Mouse (Mus musculus): ENCODE data around the gene Tnpo1. TPM values are rescaled to one million over a fixed set of nuclear protein-coding genes. Genes with fewer than 3 reads are reported as not detected.
A peak's percentile ranks its signal among the peaks of the same experiment; 100 is the strongest.

Gene Tnpo1
- total and polyA plus RNA-seq, 2 experiments, result 10.7 to 56.1 TPM

DNA sequence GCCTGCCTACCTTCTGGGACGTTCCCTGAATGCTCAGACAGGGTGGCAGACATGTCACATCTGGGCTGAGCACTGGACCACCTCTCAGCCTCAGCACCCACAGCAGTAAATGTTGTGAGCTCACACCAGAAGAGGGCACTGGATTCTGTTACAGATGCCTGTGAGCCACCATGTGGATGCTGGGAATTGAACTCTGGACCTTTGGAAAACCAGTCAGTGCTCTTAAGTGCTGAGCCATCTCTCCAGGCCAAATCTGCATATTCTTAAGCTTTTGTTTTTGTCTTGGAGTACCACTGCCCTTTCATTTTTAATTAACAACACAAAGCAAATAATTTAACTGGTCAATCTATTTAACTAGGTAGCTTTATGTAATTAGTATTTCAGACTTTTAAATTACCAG lies 44.2 kb downstream of the Tnpo1 start:
- WGBS, result 80% methylated on average over 1 of the region's 1 CpGs
- H3K27ac ChIP-seq (replicated peaks; ENCODE audit: insufficient read depth, low read depth, low read length), result no peak overlapping the region
- no peak overlapping the region for H3K4me3 ChIP-seq (ENCODE audit: insufficient read depth, low read depth, low read length)
- no peak overlapping the region for H3K9ac ChIP-seq (ENCODE audit: low read depth, low read length)
- no peak for DNase-seq (ENCODE audit: extremely low read depth, low read depth, low spot score)
- peaks cover 1% of the 10 kb centered on the region; the same call in 1 of the 2 replicates for H3K4me1 ChIP-seq (ENCODE audit: control insufficient read depth, insufficient read depth, low read length)
- H3K36me3 ChIP-seq (ENCODE audit: control insufficient read depth, insufficient read depth, low read length), result peaks cover 46% of the 10 kb centered on the region
- TF ChIP-seq POLR2A (IDR thresholded peaks at IDR 0.05; ENCODE audit: extremely low read depth, insufficient read depth, low read length) (no peak), CTCF (IDR thresholded peaks at IDR 0.05; ENCODE audit: low read depth, low read length) (no peak)
- peaks cover 22% of the 10 kb centered on the region; the same call in 1 of the 2 replicates for H3K79me2 ChIP-seq (ENCODE audit: control insufficient read depth, insufficient read depth, low read length)
- no peaks in the 10 kb centered on the region for H3K27me3 ChIP-seq (ENCODE audit: control insufficient read depth, insufficient read depth, low read length)

DNA sequence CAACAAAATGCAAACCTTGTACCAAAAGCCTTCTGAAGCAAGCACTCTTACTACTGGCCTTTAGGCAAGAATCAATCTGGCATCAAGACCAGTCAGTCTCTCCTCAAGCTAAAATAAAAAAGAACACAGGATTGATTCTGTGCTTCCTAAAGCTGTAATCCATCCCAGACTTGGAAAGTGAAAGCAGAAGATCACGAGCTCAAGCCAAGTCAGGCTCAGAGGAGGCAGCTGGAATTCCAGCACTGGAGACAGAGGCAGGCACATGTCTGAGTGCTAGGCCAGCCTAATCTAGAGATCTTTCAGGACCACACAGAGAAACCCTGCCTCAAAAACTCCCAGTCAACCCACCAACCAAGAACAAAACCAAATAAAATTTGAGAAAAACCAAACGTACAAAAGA lies 45.8 kb downstream of the Tnpo1 start:
- Histone ChIP-seq H3K79me2 (ENCODE audit: control insufficient read depth, insufficient read depth, low read length) (peaks cover 15% of the 10 kb centered on the region; the same call in 1 of the 2 replicates), H3K9ac (ENCODE audit: low read depth, low read length) (no peak overlapping the region), H3K4me1 (ENCODE audit: control insufficient read depth, insufficient read depth, low read length) (peaks cover 3% of the 10 kb centered on the region; the same call in 1 of the 2 replicates), H3K27ac (replicated peaks; ENCODE audit: insufficient read depth, low read depth, low read length) (no peak overlapping the region), H3K36me3 (ENCODE audit: control insufficient read depth, insufficient read depth, low read length) (peaks cover 48% of the 10 kb centered on the region), H3K4me3 (ENCODE audit: insufficient read depth, low read depth, low read length) (no peak overlapping the region), H3K27me3 (ENCODE audit: control insufficient read depth, insufficient read depth, low read length) (no peaks in the 10 kb centered on the region)
- WGBS, result 38% methylated on average over 2 of the region's 2 CpGs
- TF ChIP-seq POLR2A (IDR thresholded peaks at IDR 0.05; ENCODE audit: extremely low read depth, insufficient read depth, low read length), result no peak
- TF ChIP-seq CTCF (IDR thresholded peaks at IDR 0.05; ENCODE audit: low read depth, low read length), result no peak
- DNase-seq (ENCODE audit: extremely low read depth, low read depth, low spot score), result peak; percentile 40

DNA sequence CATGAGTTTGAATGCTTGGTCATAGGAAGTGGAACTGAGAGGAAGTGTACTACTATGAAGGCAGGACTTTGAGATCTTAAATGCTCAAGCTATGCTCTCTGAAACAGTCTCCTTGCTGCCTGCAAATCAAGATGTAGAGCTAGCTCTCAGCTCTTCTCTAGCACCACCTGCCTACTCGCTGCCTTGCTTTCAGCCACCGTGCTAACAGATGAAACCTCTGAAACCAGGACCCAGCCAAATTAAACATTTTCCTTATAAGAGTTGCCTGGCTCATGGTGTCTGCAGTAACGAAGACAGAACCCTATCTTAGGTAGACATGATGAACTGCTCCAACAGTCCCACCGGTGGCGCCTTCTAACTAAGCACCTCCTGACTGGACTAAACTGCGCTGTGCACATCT lies 46.8 kb downstream of the Tnpo1 start:
- H3K4me3 ChIP-seq (ENCODE audit: insufficient read depth, low read depth, low read length), result no peak overlapping the region
- H3K36me3 ChIP-seq (ENCODE audit: control insufficient read depth, insufficient read depth, low read length), result peaks cover 52% of the 10 kb centered on the region
- WGBS, result 78% methylated on average over 6 of the region's 6 CpGs
- no peak overlapping the region for H3K27ac ChIP-seq (replicated peaks; ENCODE audit: insufficient read depth, low read depth, low read length)
- TF ChIP-seq CTCF (IDR thresholded peaks at IDR 0.05; ENCODE audit: low read depth, low read length) (no peak), POLR2A (IDR thresholded peaks at IDR 0.05; ENCODE audit: extremely low read depth, insufficient read depth, low read length) (no peak)
- H3K4me1 ChIP-seq (ENCODE audit: control insufficient read depth, insufficient read depth, low read length), result peaks cover 3% of the 10 kb centered on the region; the same call in 1 of the 2 replicates
- H3K9ac ChIP-seq (ENCODE audit: low read depth, low read length), result no peak overlapping the region
- no peak for DNase-seq (ENCODE audit: extremely low read depth, low read depth, low spot score)
- no peaks in the 10 kb centered on the region for H3K27me3 ChIP-seq (ENCODE audit: control insufficient read depth, insufficient read depth, low read length)
- peaks cover 14% of the 10 kb centered on the region; the same call in 1 of the 2 replicates for H3K79me2 ChIP-seq (ENCODE audit: control insufficient read depth, insufficient read depth, low read length)

DNA sequence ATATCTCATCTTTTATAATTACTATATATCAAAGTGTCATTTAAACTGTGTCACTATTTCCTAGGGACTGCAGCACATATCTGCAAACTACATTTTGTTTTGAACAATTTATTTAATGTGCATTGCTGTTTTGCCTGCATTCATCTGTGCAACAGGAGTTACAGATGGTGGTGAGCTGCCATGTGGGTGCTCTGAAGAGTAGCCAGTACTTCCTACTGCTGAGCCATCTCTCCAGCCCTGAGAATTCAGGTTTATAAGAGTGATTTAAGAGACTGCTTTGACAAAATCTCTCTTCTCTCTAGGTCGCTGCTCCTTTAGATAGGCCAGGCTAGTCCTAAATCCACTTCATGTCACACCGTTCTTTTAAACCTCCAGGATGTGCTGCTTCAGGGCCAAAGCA lies 49.0 kb downstream of the Tnpo1 start:
- no peak for DNase-seq (ENCODE audit: extremely low read depth, low read depth, low spot score)
- Histone ChIP-seq H3K9ac (ENCODE audit: low read depth, low read length) (no peak overlapping the region), H3K4me3 (ENCODE audit: insufficient read depth, low read depth, low read length) (no peak overlapping the region), H3K36me3 (ENCODE audit: control insufficient read depth, insufficient read depth, low read length) (peaks cover 48% of the 10 kb centered on the region), H3K79me2 (ENCODE audit: control insufficient read depth, insufficient read depth, low read length) (peaks cover 10% of the 10 kb centered on the region; the same call in 1 of the 2 replicates), H3K27me3 (ENCODE audit: control insufficient read depth, insufficient read depth, low read length) (no peaks in the 10 kb centered on the region), H3K27ac (replicated peaks; ENCODE audit: insufficient read depth, low read depth, low read length) (no peak overlapping the region), H3K4me1 (ENCODE audit: control insufficient read depth, insufficient read depth, low read length) (peaks cover 3% of the 10 kb centered on the region; the same call in 1 of the 2 replicates)
- TF ChIP-seq POLR2A (IDR thresholded peaks at IDR 0.05; ENCODE audit: extremely low read depth, insufficient read depth, low read length) (no peak), CTCF (IDR thresholded peaks at IDR 0.05; ENCODE audit: low read depth, low read length) (no peak)
- WGBS, result 87% methylated on average over 2 of the region's 2 CpGs

DNA sequence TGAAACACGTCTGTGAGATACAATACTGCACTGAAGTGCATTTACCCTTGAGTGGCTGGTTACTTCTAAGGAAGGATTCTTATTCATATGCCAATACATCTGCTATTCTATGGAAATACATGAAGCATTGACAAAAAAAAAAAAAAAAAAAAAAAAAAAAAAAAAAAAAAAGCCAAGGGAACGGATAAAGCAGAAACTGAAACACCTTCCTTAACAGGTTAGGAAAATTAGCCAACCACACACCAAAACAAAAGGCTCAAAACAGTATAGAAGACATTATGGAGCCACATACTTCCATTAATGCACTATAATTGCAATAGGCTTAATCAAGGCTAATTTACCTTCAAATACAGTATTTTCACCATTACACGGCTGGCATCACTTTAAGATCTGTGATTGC lies 51.5 kb downstream of the Tnpo1 start:
- no peak for DNase-seq (ENCODE audit: extremely low read depth, low read depth, low spot score)
- H3K79me2 ChIP-seq (ENCODE audit: control insufficient read depth, insufficient read depth, low read length), result peaks cover 10% of the 10 kb centered on the region; the same call in 1 of the 2 replicates
- H3K4me3 ChIP-seq (ENCODE audit: insufficient read depth, low read depth, low read length), result no peak overlapping the region
- no peak overlapping the region for H3K27ac ChIP-seq (replicated peaks; ENCODE audit: insufficient read depth, low read depth, low read length)
- H3K36me3 ChIP-seq (ENCODE audit: control insufficient read depth, insufficient read depth, low read length), result peaks cover 59% of the 10 kb centered on the region
- H3K9ac ChIP-seq (ENCODE audit: low read depth, low read length), result no peak overlapping the region
- H3K27me3 ChIP-seq (ENCODE audit: control insufficient read depth, insufficient read depth, low read length), result no peaks in the 10 kb centered on the region
- peaks cover 4% of the 10 kb centered on the region; the same call in 1 of the 2 replicates for H3K4me1 ChIP-seq (ENCODE audit: control insufficient read depth, insufficient read depth, low read length)
- TF ChIP-seq POLR2A (IDR thresholded peaks at IDR 0.05; ENCODE audit: extremely low read depth, insufficient read depth, low read length), result no peak
- no peak for TF ChIP-seq CTCF (IDR thresholded peaks at IDR 0.05; ENCODE audit: low read depth, low read length)
- WGBS, result 85% methylated on average over 3 of the region's 3 CpGs

DNA sequence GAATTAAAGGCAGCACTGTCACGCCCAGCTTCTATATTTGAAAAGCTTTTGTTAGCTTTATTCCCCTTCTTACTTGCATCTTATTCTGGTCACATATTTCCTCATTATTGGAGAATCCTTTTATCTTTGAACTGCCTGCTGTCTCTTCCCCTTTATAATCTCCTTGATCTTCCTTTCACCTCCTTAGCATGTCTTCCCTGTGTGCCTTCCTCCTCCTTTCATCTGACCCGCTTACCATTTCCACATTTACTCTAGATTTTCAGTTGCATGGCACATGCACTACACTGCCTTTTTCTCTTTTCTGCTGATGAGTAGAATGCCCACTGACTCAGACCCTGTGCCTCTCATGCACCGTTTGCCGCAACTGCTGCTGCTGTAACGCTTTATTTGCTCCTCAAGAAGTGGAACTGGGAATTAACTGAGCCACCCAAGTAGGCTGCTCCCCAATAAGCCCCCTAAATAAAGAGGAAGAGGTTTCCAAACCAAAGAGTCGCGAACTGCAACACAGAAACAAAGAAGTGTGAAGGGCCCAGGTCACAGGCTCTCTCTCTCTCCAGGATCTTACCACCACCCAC lies 53.8 kb downstream of the Tnpo1 start:
- H3K27ac ChIP-seq (replicated peaks; ENCODE audit: insufficient read depth, low read depth, low read length), result 0 out of 2 replicates have a peak overlapping the region, but pooled peaks have one; percentile 32
- no peak overlapping the region for H3K9ac ChIP-seq (ENCODE audit: low read depth, low read length)
- no peak overlapping the region for H3K4me3 ChIP-seq (ENCODE audit: insufficient read depth, low read depth, low read length)
- no peak for TF ChIP-seq POLR2A (IDR thresholded peaks at IDR 0.05; ENCODE audit: extremely low read depth, insufficient read depth, low read length)
- TF ChIP-seq CTCF (IDR thresholded peaks at IDR 0.05; ENCODE audit: low read depth, low read length), result no peak
- peaks cover 53% of the 10 kb centered on the region for H3K36me3 ChIP-seq (ENCODE audit: control insufficient read depth, insufficient read depth, low read length)
- DNase-seq (ENCODE audit: extremely low read depth, low read depth, low spot score), result no peak
- H3K27me3 ChIP-seq (ENCODE audit: control insufficient read depth, insufficient read depth, low read length), result no peaks in the 10 kb centered on the region
- WGBS, result 82% methylated on average over 7 of the region's 7 CpGs
- peaks cover 9% of the 10 kb centered on the region; the same call in 1 of the 2 replicates for H3K4me1 ChIP-seq (ENCODE audit: control insufficient read depth, insufficient read depth, low read length)
- H3K79me2 ChIP-seq (ENCODE audit: control insufficient read depth, insufficient read depth, low read length), result peaks cover under 1% of the 10 kb centered on the region; the same call in 1 of the 2 replicates

Measured in liver, adult 2 months (tissue).